Mouse (Mus musculus) G1E (cell line): ENCODE measurements around the gene Tspan10.

ENCODE experiments used
- CTCF ChIP-seq: IDR thresholded peaks from 2 replicates; pipeline ENCODE4 v1.5.1; 2012; ENCODE audit warnings: low read depth, low read length, inconsistent platforms, mixed read lengths
- POLR2AphosphoS5 ChIP-seq: IDR thresholded peaks from 2 replicates; pipeline ENCODE4 v1.6.1; 2012; ENCODE audit warnings: low read depth, low read length, inconsistent platforms; ENCODE audit not compliant: insufficient replicate concordance

GRCm38 (mm10) chr11:120406445-120406844 lies 36.0 kb upstream of the Tspan10 start:
- no peak for TF ChIP-seq CTCF
- no peak for TF ChIP-seq POLR2AphosphoS5
